Mouse (Mus musculus) MEL (cell line): Measurements from ENCODE around the gene Ubl4b. TPM values are rescaled to one million over a fixed set of nuclear protein-coding genes. Genes with fewer than 3 reads are reported as not detected.

Experiments
- DNase-seq: peaks from one replicate; pipeline ENCODE4 v3.0.0; 2011; ENCODE audit warnings: low read depth, low spot score
- H3K27ac ChIP-seq: 2 replicates; pipeline ENCODE4 v1.5.1; 2012; ENCODE audit warnings: low read depth, mild to moderate bottlenecking, control low read depth, low read length, moderate library complexity; ENCODE audit not compliant: control insufficient read depth
- H3K27me3 ChIP-seq, 2 experiments: fragments of 150-350 bp in 1 of 2; sonication (generic) in 1 of 2; 2 replicates each; pipeline ENCODE4 v1.6.1; 2012; ENCODE audit warnings: low read length in 2 of 2, mild to moderate bottlenecking in 2 of 2, improper control_type of control experiment in 1 of 2, moderate library complexity in 1 of 2; ENCODE audit not compliant: insufficient read depth in 2 of 2, control insufficient read depth in 1 of 2
- H3K36me3 ChIP-seq, 2 experiments: 2 replicates each; pipeline ENCODE4 v1.6.1; 2012 to 2014; ENCODE audit warnings: low read length in 2 of 2, improper control_type of control experiment in 1 of 2, inconsistent platforms in 1 of 2, mild to moderate bottlenecking in 1 of 2; ENCODE audit not compliant: insufficient read depth in 2 of 2, control insufficient read depth in 1 of 2
- H3K4me1 ChIP-seq, 2 experiments: fragments of 150-350 bp in 1 of 2; sonication (generic) in 1 of 2; 2 replicates each; pipeline ENCODE4 v1.6.1; 2012; ENCODE audit warnings: low read length in 2 of 2, improper control_type of control experiment in 1 of 2, mild to moderate bottlenecking in 1 of 2; ENCODE audit not compliant: insufficient read depth in 2 of 2, control insufficient read depth in 1 of 2
- H3K4me3 ChIP-seq, 2 experiments: fragments of 150-350 bp in 1 of 2; sonication (generic) in 1 of 2; 2 replicates each; pipeline ENCODE4 v1.5.1; 2012; ENCODE audit warnings: low read depth in 2 of 2, low read length in 2 of 2, mild to moderate bottlenecking in 2 of 2, moderate library complexity in 2 of 2, control low read depth in 1 of 2, improper control_type of control experiment in 1 of 2; ENCODE audit not compliant: control insufficient read depth in 1 of 2, insufficient read depth in 1 of 2
- H3K79me2 ChIP-seq: 2 replicates; pipeline ENCODE4 v1.6.1; 2012; ENCODE audit warnings: mild to moderate bottlenecking, low read length, moderate library complexity; ENCODE audit not compliant: control insufficient read depth, poor library complexity, insufficient read depth
- H3K9ac ChIP-seq: 2 replicates; pipeline ENCODE4 v1.6.1; 2012; ENCODE audit warnings: low read depth, mild to moderate bottlenecking, control low read depth, low read length, moderate library complexity; ENCODE audit not compliant: control insufficient read depth, poor library complexity, severe bottlenecking
- H3K9me3 ChIP-seq: fragments of 150-350 bp; sonication (generic); replicated peaks from 2 replicates; pipeline ENCODE4 v1.6.1; 2012; ENCODE audit warnings: mild to moderate bottlenecking, low read length, improper control_type of control experiment, moderate library complexity; ENCODE audit not compliant: insufficient read depth
- BHLHE40 ChIP-seq: IDR thresholded peaks from 2 replicates; pipeline ENCODE4 v1.6.1; 2012; ENCODE audit warnings: low read depth, mild to moderate bottlenecking, inconsistent platforms, low read length, improper control_type of control experiment, borderline replicate concordance
- CHD1 ChIP-seq: IDR thresholded peaks from 2 replicates; pipeline ENCODE4 v1.6.1; 2012; ENCODE audit warnings: low read depth, mild to moderate bottlenecking, inconsistent platforms, low read length, improper control_type of control experiment
- CTCF ChIP-seq, 3 experiments: IDR thresholded peaks in 2 of 3; conservative IDR thresholded peaks in 1 of 3; 2 replicates each; pipeline ENCODE4 v1.5.1; 2011 to 2012; ENCODE audit warnings: low read length in 3 of 3, low read depth in 2 of 3, mild to moderate bottlenecking in 2 of 3, improper control_type of control experiment in 1 of 3, inconsistent platforms in 1 of 3, mixed read lengths in 1 of 3, moderate library complexity in 1 of 3; ENCODE audit not compliant: control insufficient read depth in 1 of 3, insufficient read depth in 1 of 3, poor library complexity in 1 of 3, severe bottlenecking in 1 of 3
- E2F4 ChIP-seq: IDR thresholded peaks from 2 replicates; pipeline ENCODE4 v1.6.1; 2011; ENCODE audit warnings: low read depth, low read length, improper control_type of control experiment, borderline replicate concordance
- GATA1 ChIP-seq: IDR thresholded peaks from 2 replicates; pipeline ENCODE4 v1.6.1; 2011; ENCODE audit warnings: low read depth, low read length, improper control_type of control experiment
- HCFC1 ChIP-seq: IDR thresholded peaks from 2 replicates; pipeline ENCODE4 v1.6.1; 2012; ENCODE audit warnings: low read depth, mild to moderate bottlenecking, inconsistent platforms, low read length, improper control_type of control experiment, moderate library complexity
- KAT2A ChIP-seq: conservative IDR thresholded peaks from 2 replicates; pipeline ENCODE4 v1.6.1; 2012; ENCODE audit warnings: low read depth, low read length, improper control_type of control experiment, inconsistent platforms
- MAFK ChIP-seq: IDR thresholded peaks from 2 replicates; pipeline ENCODE4 v1.6.1; 2011; ENCODE audit warnings: low read depth, mild to moderate bottlenecking, low read length, improper control_type of control experiment, borderline replicate concordance
- MAX ChIP-seq: IDR thresholded peaks from 2 replicates; pipeline ENCODE4 v1.6.1; 2011; ENCODE audit warnings: low read length, improper control_type of control experiment
- MAZ ChIP-seq: IDR thresholded peaks from 2 replicates; pipeline ENCODE4 v1.6.1; 2012; ENCODE audit warnings: low read depth, mild to moderate bottlenecking, inconsistent platforms, low read length, improper control_type of control experiment
- MXI1 ChIP-seq: IDR thresholded peaks from 2 replicates; pipeline ENCODE4 v1.6.1; 2011; ENCODE audit warnings: mild to moderate bottlenecking, low read depth, low read length, improper control_type of control experiment
- MYB ChIP-seq: IDR thresholded peaks from 2 replicates; pipeline ENCODE4 v1.6.1; 2011; ENCODE audit warnings: mild to moderate bottlenecking, low read depth, low read length, improper control_type of control experiment
- NELFE ChIP-seq: IDR thresholded peaks from 2 replicates; pipeline ENCODE4 v1.6.1; 2011; ENCODE audit warnings: low read depth, low read length, improper control_type of control experiment
- POLR2A ChIP-seq, 2 experiments: IDR thresholded peaks; 2 replicates each; pipeline ENCODE4 v1.6.1; 2011 to 2012; ENCODE audit warnings: low read length in 2 of 2, mild to moderate bottlenecking in 2 of 2, control low read depth in 1 of 2, improper control_type of control experiment in 1 of 2, low read depth in 1 of 2, moderate library complexity in 1 of 2; ENCODE audit not compliant: control insufficient read depth in 1 of 2, insufficient read depth in 1 of 2, poor library complexity in 1 of 2
- POLR2AphosphoS2 ChIP-seq: IDR thresholded peaks from 2 replicates; pipeline ENCODE4 v1.6.1; 2011; ENCODE audit warnings: low read length, improper control_type of control experiment
- RAD21 ChIP-seq: IDR thresholded peaks from 2 replicates; pipeline ENCODE4 v1.6.1; 2011; ENCODE audit warnings: mild to moderate bottlenecking, low read depth, low read length, improper control_type of control experiment
- RCOR1 ChIP-seq: IDR thresholded peaks from 2 replicates; pipeline ENCODE4 v1.6.1; 2012; ENCODE audit warnings: low read depth, mild to moderate bottlenecking, inconsistent platforms, low read length, improper control_type of control experiment
- TAL1 ChIP-seq: IDR thresholded peaks from 2 replicates; pipeline ENCODE4 v1.6.1; 2012; ENCODE audit warnings: mild to moderate bottlenecking, inconsistent platforms, low read length, moderate library complexity, mixed read lengths
- TCF12 ChIP-seq: IDR thresholded peaks from 2 replicates; pipeline ENCODE4 v1.6.1; 2014; ENCODE audit warnings: low read depth, mild to moderate bottlenecking, inconsistent platforms, low read length, improper control_type of control experiment, moderate library complexity
- USF2 ChIP-seq, 2 experiments: IDR thresholded peaks; 2 replicates each; pipeline ENCODE4 v1.6.1; 2011 to 2012; ENCODE audit warnings: improper control_type of control experiment in 2 of 2, low read length in 2 of 2, borderline replicate concordance in 1 of 2, inconsistent platforms in 1 of 2, low read depth in 1 of 2, mild to moderate bottlenecking in 1 of 2; ENCODE audit not compliant: insufficient read depth in 1 of 2
- ZC3H11A ChIP-seq: IDR thresholded peaks from 2 replicates; pipeline ENCODE4 v1.6.1; 2012; ENCODE audit warnings: low read depth, mild to moderate bottlenecking, inconsistent platforms, low read length, improper control_type of control experiment
- ZNF384 ChIP-seq: IDR thresholded peaks from 2 replicates; pipeline ENCODE4 v1.6.1; 2012; ENCODE audit warnings: low read depth, mild to moderate bottlenecking, inconsistent platforms, low read length, improper control_type of control experiment
- polyA plus RNA-seq, 2 experiments: library from polyadenylated mRNA; stranded (reverse) in 1 of 2; unstranded in 1 of 2; fragments of >175 nt in 1 of 2; fragments of >200 nt in 1 of 2; gene quantifications; 2 replicates each; pipeline versions ENCODE4 v1.2.1 to v1.2.4; 2012; ENCODE audit warnings: low replicate concordance in 2 of 2, low read depth in 1 of 2; ENCODE audit not compliant: insufficient read length in 2 of 2, insufficient read depth in 1 of 2, missing spikeins in 1 of 2
- total RNA-seq: library from RNA; depleted of rRNA; stranded (reverse); fragments of 300-350 nt; gene quantifications from 2 replicates; pipeline ENCODE4 v1.2.3, GENCODE M21; 2012

Ubl4b gene
- total and polyA plus RNA-seq, 3 experiments, result not detected

DNA sequence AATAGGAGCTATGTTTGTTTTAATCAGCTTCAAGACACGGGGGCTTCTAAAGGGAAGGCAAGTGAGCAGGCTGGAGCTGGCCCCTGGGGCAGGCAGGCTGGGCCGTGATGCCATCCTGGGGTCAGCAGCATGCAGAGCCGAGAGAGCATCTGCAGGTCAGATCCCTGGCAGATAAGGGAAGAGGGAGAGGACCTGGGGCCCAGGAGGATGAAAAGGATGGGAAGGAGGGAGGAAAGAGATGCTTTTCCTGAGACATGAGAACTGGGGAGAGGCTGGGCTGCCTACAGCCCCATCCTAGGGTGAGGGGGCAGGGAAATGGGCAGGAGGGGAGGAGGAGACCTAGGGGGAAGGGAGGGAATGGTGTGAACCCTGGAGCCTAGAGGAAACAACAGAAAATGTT, 10.5 kb upstream of the Ubl4b start:
- DNase-seq, result no peak
- Histone ChIP-seq H3K27ac (no peak overlapping the region), H3K36me3 (no peaks in the 10 kb centered on the region), H3K9me3 (no peaks in the 10 kb centered on the region), H3K79me2 (no peaks in the 10 kb centered on the region), H3K4me1 (no peaks in the 10 kb centered on the region), H3K9ac (no peak overlapping the region), H3K27me3 (peaks cover 2 to 19% of the 10 kb centered on the region in 2 experiments), H3K4me3 (no peak overlapping the region)
- TF ChIP-seq TAL1 (no peak), NELFE (no peak), RAD21 (no peak), CTCF (IDR thresholded peaks at IDR 0.05 in 2 of 3, conservative IDR thresholded peaks at IDR 0.05 in 1 of 3; ENCODE audit: control insufficient read depth in 1 of 3, insufficient read depth in 1 of 3, low read depth in 2 of 3, low read length in 3 of 3, poor library complexity in 1 of 3, severe bottlenecking in 1 of 3) (no peak), GATA1 (no peak), MXI1 (no peak), BHLHE40 (no peak), TCF12 (no peak), E2F4 (no peak), ZNF384 (no peak), MYB (no peak), POLR2AphosphoS2 (no peak), MAX (no peak), ZC3H11A (no peak), POLR2A (IDR thresholded peaks at IDR 0.05; ENCODE audit: control insufficient read depth in 1 of 2, insufficient read depth in 1 of 2, low read depth in 1 of 2, low read length in 2 of 2, poor library complexity in 1 of 2) (no peak), USF2 (IDR thresholded peaks at IDR 0.05; ENCODE audit: borderline replicate concordance in 1 of 2, insufficient read depth in 1 of 2, low read depth in 1 of 2, low read length in 2 of 2) (no peak), HCFC1 (no peak), CHD1 (no peak), MAFK (no peak), KAT2A (no peak)

- H3K27me3 ChIP-seq, result peaks cover 2 to 18% of the 10 kb centered on the region in 2 experiments
- TF ChIP-seq RAD21 (no peak), TCF12 (no peak), RCOR1 (no peak), MAZ (no peak)
- TF ChIP-seq, all 39 proteins: peak for 0
- H3K4me1 ChIP-seq, result no peaks in the 10 kb centered on the region
Measured at GRCm38 (mm10) chr3:107563880-107564279, 9.0 kb upstream of the Ubl4b start.

More at GRCm38 (mm10) chr3:107563880-107564279, 9.0 kb upstream of the Ubl4b start:
- Histone ChIP-seq H3K36me3 (no peaks in the 10 kb centered on the region), H3K9me3 (no peaks in the 10 kb centered on the region), H3K27ac (no peak overlapping the region), H3K9ac (no peak overlapping the region), H3K79me2 (no peaks in the 10 kb centered on the region), H3K4me3 (no peak overlapping the region)
- no peak for DNase-seq
